Mouse (Mus musculus) retina, postnatal 7 days (tissue): ENCODE results near the gene Ppat.
A peak's percentile ranks its signal among the peaks of the same experiment; 100 is the strongest.
"Not testable (repeated sequence)": the region's sequence is repeated elsewhere in the genome, so short reads cannot be mapped to it uniquely, and the experiment has no call there.

Experiments
- DNase-seq: peaks from one replicate; pipeline ENCODE4 v3.0.0-alpha.2; 2012; ENCODE audit warnings: low read depth, low spot score

The Ppat gene

GRCm38 (mm10) chr5:76951106-76952027, at the start of gene Ppat, which contains the start of gene Paics:
TSS of gene Ppat (minus strand) at chr5:76951578.
TSS of gene Paics (plus strand) at chr5:76951307.
- DNase-seq, result peak; percentile 97

DNA sequence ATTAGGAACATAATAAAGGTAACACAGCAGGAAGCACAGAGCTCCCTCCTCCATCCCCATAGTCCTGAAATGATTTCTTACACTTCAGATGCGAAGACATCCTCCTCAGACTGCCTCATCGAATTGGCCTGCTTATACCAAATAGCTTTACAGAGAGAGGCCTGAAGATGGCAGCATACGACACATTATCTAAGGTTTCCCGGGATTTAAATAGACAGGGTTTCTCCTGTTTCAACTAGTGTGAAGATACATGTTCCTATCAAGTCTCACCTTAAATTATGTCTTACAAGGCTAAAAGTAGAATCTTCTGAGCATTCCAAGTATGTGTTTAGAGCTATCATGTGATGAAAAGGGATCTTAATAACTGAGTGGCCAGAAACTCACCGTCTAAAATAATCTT, 47.0 kb upstream of the Ppat start:
- DNase-seq, result peak; percentile 40

DNA sequence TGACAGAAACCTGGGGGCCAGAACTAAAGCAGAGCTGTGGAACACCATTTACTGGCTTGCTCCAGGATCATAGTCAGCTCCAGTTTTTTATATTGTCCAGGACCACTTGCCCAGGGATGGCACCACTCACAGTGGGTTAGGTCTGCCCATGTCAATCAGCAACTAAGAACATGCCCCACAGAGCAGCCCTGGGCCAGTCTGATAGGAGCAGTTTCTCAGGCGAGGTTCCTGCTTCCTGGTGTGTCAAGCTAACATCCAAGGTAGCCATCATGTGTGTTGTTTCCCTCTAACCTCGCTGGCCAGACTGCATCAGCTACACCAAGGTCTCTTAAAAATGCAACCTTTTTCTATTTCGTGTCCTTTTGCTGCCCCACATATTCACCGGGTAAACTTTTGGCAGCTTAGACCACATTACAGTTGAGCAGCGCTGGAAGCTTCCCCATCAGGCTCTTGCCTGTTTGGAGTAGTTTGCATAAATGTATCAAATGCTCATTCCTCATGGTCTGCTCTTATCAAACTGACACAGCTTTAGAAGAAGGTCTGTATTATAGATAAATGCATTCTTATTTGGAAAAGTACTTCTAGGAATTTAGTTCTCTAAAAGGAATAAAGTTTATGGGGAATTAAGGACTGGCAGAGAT, 41.9 kb upstream of the Ppat start:
- DNase-seq, result no peak

GRCm38 (mm10) chr5:76990789-76991188, 39.4 kb upstream of the Ppat start:
- DNase-seq, result no peak

DNA sequence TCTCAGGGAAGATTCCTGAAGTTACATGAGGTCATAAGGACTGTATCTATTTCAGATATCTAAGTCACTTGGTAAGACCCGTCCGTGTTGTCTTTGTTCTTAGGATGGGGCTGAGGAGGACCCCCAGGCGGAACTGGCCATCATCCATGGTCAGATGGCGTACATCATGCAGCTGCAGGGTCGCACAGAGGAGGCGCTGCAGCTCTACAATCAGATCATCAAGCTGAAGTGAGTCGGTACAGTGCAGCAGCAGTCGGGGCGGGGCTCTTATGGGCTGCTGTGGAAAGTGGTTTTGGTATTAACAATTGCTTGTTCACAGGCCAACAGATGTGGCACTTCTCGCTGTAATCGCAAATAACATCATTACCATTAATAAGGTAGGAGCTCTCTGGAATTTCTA, 32.6 kb upstream of the Ppat start:
- no peak for DNase-seq

GRCm38 (mm10) chr5:76975736-76976135, 24.4 kb upstream of the Ppat start:
- no peak for DNase-seq

GRCm38 (mm10) chr5:76974554-76975285, 23.3 kb upstream of the Ppat start, which contains the start of gene Srp72:
TSS of gene Srp72 (plus strand) at chr5:76974683.
- DNase-seq, result peak; percentile 81

GRCm38 (mm10) chr5:76974207-76974553, 22.8 kb upstream of the Ppat start:
- no peak for DNase-seq

DNA sequence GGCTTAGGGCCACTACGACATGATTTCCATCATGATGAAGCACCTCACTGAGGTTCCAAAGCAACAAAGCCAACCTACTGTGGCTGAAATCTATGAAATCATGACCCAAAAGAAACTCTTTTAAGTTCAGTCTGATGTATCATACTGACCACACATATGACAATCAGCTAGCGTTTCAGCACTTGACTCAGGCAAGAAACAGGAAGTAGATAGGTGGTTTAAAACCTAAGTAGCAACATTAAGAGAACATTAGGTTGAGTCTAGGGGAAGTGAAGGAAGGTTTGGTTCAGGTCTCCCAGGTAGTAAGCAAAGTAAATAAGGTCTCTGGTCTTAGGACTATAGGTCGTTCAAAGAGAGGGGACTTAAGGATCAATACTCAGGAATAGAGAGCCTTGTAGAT, 22.1 kb upstream of the Ppat start:
- no peak for DNase-seq

- DNase-seq, result not testable (repeated sequence)
Observed at GRCm38 (mm10) chr5:76971115-76971514, 19.7 kb upstream of the Ppat start.

DNA sequence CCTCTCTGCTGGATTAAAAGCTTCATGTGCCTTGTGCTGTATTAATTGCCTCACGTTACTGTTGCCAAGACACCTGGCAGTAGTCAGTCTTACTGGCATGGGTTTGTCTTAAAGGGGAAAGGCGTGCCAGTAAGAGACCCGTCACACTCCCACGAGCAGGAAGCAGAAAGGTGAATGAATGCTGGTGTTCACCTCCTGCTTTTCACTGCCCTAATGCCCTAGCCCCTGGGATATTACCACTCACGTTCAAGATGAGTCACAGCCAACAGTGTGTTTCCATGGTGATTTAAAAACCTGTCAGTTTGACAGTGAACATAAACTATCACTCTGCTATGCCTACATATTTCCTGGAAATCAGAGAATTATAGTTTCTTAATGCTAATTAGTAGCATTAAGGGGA, 17.9 kb upstream of the Ppat start:
- no peak for DNase-seq

DNA sequence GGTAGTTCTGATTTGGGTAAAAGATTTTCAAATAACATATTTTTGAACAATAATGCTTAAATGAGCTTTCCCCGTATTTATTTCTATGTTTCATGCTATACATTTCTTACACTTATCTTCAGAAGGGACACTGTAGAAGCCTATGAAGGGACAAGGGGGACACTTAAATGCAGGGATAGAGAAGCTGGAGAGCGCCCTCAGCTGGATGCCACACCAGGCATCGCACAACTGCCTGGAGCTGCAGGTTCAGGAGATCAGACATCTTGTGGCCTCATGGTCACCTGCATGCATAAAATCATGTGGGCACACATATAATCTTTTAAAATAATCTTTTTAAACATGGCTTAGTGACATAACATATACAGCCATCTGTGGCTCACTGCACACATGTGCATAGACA, 13.3 kb upstream of the Ppat start:
- DNase-seq, result no peak

GRCm38 (mm10) chr5:76962545-76962944, 11.2 kb upstream of the Ppat start:
- no peak for DNase-seq

DNA sequence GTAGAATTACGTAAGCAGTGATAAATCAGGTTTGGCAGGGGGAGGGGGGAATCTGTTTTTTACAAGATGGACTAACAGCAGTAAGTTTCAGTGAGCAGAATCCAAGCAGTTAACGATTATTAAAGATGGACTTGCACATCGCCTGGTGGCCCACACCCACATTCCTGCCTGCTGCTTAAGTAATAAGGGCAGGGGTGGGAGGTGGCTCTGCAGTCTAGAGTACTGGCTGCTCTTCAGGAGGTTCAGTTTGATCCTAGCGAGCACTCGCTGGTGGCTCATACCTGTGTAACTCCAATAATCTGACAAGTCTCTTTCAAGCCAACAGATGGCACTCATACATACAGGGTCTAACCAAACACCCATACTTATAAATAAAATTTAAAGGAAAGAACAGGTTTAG, 8.2 kb upstream of the Ppat start:
- no peak for DNase-seq

DNA sequence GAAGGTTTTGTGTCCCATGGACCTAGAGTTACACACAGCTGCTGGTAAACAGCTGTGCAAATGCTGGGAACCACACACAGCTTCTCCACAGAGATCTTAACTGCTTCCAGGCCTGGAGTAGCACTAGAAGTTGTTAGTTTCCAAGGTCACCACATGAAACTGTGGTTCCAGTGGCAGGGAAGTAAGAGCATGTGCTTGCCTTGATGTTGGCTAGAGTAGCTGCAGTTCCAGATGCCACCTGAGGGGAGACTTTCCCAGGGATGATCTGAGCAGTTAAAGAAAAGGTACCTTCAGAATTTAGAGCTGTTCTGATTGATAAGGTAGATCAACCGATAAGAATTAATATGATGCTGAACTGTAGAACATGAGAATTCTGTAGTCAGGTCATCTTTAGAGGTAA, 6.6 kb upstream of the Ppat start:
- DNase-seq, result no peak

GRCm38 (mm10) chr5:76955474-76955873, 4.1 kb upstream of the Ppat start:
- no peak for DNase-seq

- no peak for DNase-seq
Observed at GRCm38 (mm10) chr5:76954271-76954900, 3.0 kb upstream of the Ppat start.

- no peak for DNase-seq
Observed at GRCm38 (mm10) chr5:76953794-76954193, 2.4 kb upstream of the Ppat start.

- DNase-seq, result no peak
Observed at GRCm38 (mm10) chr5:76952112-76953040, 998 bp upstream of the Ppat start.

- DNase-seq, result no peak
Observed at GRCm38 (mm10) chr5:76950343-76951105, 854 bp downstream of the Ppat start.
